Mouse (Mus musculus): ENCODE results near the gene Cmtm7. TPM values are rescaled to one million over a fixed set of nuclear protein-coding genes. Genes with fewer than 3 reads are reported as not detected.
A peak's percentile ranks its signal among the peaks of the same experiment; 100 is the strongest.

Gene Cmtm7
- polyA plus RNA-seq, 1 experiment from 2014 or later, result 35.7 TPM

DNA sequence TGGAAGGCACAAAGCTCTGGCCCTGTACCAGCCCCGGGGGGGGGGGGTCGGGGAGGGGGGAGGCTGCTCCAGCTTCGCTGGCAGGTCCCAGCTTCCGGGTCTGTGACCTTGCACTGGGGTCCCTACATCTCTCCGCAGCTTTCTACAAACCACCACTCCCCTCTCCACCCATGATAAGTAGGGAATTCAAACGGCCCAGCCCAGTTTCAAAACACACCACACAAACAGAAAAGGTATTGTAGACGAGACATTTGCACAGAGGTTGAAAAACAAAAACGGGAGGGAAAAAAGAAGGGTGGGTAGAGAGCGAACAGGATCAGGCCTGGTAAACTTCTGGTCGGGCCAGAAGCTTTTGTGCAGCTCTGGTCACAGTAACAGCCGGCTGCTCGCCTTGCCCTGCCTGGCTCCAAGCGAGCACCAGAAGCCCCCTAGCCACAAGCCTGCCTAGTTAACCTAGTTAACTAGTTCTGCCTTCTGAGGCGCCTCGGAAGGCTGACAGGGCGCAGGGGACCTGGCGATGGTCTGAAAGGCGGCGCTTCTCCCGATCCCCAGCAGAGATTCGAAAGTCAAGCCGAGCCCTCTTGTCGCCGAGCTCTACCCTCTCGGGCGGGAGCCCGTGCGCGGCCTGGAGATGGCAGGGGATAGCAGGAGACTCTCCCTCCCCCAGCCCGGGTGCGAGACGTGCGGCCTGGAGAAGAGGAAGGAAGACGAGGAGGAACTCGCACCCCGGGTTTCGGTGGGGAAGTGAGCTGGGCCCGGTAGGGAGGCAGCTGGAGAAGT is 720 bp downstream of the Cmtm7 start:
- Histone ChIP-seq H3K4me2 (replicated peaks; ENCODE audit: low read depth) (peak overlapping the region; percentile 99), H3K4me3 (ENCODE audit: low read depth, low read length) (peak overlapping the region; percentile 59), H3K9ac (ENCODE audit: low read depth, low read length) (peak overlapping the region; percentile 68), H3K27ac (ENCODE audit: low read depth, low read length) (peak overlapping the region; percentile 71), H3K9me3 (ENCODE audit: control insufficient read depth) (no peaks in the 10 kb centered on the region), H3K4me1 (replicated peaks; ENCODE audit: control insufficient read depth, insufficient read depth, low read length) (no peaks in the 10 kb centered on the region), H3K27me3 (replicated peaks; ENCODE audit: control insufficient read depth, insufficient read depth, low read length) (no peaks in the 10 kb centered on the region), H3K36me3 (ENCODE audit: control insufficient read depth, insufficient read depth) (no peaks in the 10 kb centered on the region; the same call in 1 of the 2 replicates)
- no peak for TF ChIP-seq CTCF (IDR thresholded peaks at IDR 0.05; ENCODE audit: low read depth)
- peak; percentile 35 for ATAC-seq
- WGBS, result under 1% methylated on average over 37 of the region's 38 CpGs

DNA sequence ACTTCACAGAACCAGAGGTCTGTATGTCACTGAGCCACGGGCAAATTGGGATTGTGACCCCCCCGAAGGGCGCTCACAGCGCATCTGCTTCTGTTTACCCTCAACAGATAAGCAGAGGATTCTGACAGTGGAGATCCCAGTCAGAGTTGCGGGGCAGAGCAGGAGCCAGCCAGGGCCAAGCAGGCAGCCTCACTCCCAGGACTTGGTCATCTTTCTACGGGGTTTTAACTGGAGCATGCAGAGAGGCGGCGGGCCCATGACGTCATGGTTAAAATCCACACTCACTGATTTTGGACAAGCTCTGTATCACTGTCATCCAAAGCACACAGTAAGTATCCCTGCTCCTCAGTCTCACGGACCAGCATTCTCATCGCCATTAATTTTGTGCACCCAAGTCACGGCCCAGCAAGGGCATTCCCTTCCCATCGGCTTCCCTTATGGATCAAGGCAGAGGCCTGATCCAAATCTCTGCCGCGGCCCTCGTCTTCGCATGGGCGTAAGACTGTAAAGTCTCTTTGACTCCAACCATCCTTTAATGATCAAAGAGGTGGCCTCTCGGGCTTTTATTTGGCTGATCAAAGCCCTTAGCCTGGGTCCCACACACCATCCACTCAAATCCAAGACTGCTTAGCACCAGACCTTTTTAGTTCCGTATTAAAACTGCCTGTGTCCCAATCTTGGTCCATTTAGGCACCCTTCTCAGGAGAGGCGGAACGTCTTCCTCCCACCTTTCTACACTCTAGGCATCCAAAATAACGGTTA is 1.5 kb downstream of the Cmtm7 start:
- TF ChIP-seq CTCF (IDR thresholded peaks at IDR 0.05; ENCODE audit: low read depth), result no peak
- 47% methylated on average over 23 of the region's 23 CpGs for WGBS
- H3K9me3 ChIP-seq (ENCODE audit: control insufficient read depth), result no peaks in the 10 kb centered on the region
- 0 out of 2 replicates have a peak overlapping the region, but pooled peaks have one; percentile 68 for H3K9ac ChIP-seq (ENCODE audit: low read depth, low read length)
- no peak for ATAC-seq
- no peaks in the 10 kb centered on the region for H3K27me3 ChIP-seq (replicated peaks; ENCODE audit: control insufficient read depth, insufficient read depth, low read length)
- no peaks in the 10 kb centered on the region for H3K4me1 ChIP-seq (replicated peaks; ENCODE audit: control insufficient read depth, insufficient read depth, low read length)
- H3K27ac ChIP-seq (ENCODE audit: low read depth, low read length), result no peak overlapping the region
- peak overlapping the region; percentile 99 for H3K4me2 ChIP-seq (replicated peaks; ENCODE audit: low read depth)
- peak overlapping the region; percentile 59 for H3K4me3 ChIP-seq (ENCODE audit: low read depth, low read length)
- no peaks in the 10 kb centered on the region; the same call in 1 of the 2 replicates for H3K36me3 ChIP-seq (ENCODE audit: control insufficient read depth, insufficient read depth)

- no peaks in the 10 kb centered on the region for H3K9me3 ChIP-seq (ENCODE audit: control insufficient read depth)
- H3K27ac ChIP-seq (ENCODE audit: low read depth, low read length), result no peak overlapping the region
- no peaks in the 10 kb centered on the region for H3K27me3 ChIP-seq (replicated peaks; ENCODE audit: control insufficient read depth, insufficient read depth, low read length)
- H3K4me1 ChIP-seq (replicated peaks; ENCODE audit: control insufficient read depth, insufficient read depth, low read length), result no peaks in the 10 kb centered on the region
- ATAC-seq, result no peak
- H3K9ac ChIP-seq (ENCODE audit: low read depth, low read length), result no peak overlapping the region
- TF ChIP-seq CTCF (IDR thresholded peaks at IDR 0.05; ENCODE audit: low read depth), result no peak
- no peaks in the 10 kb centered on the region; the same call in 1 of the 2 replicates for H3K36me3 ChIP-seq (ENCODE audit: control insufficient read depth, insufficient read depth)
- WGBS, result 95% methylated on average over 7 of the region's 7 CpGs
- no peak overlapping the region for H3K4me3 ChIP-seq (ENCODE audit: low read depth, low read length)
- H3K4me2 ChIP-seq (replicated peaks; ENCODE audit: low read depth), result no peak overlapping the region
Measured at GRCm38 (mm10) chr9:114778877-114779276, 2.8 kb downstream of the Cmtm7 start.

DNA sequence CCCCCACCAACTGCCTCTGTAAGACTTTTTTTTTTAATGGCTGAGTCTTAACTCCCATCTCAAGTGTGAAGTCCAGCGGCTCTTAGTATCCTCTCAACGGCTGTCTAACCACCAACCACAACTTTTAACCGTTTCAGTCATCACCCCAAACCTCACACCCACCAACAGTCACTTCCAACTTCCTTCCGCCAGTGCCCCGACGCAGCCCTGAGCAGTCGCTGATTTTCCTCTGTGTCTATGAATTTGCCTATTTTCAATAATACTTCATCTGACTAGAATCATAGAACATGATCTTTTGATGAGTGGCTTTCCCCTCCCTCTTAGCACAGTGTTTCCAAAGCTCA is 3.6 kb downstream of the Cmtm7 start:
- WGBS, result 80% methylated on average over 7 of the region's 7 CpGs
- Histone ChIP-seq H3K36me3 (ENCODE audit: control insufficient read depth, insufficient read depth) (no peaks in the 10 kb centered on the region; the same call in 1 of the 2 replicates), H3K27ac (ENCODE audit: low read depth, low read length) (no peak overlapping the region), H3K4me1 (replicated peaks; ENCODE audit: control insufficient read depth, insufficient read depth, low read length) (no peaks in the 10 kb centered on the region), H3K4me3 (ENCODE audit: low read depth, low read length) (no peak overlapping the region), H3K9ac (ENCODE audit: low read depth, low read length) (no peak overlapping the region), H3K4me2 (replicated peaks; ENCODE audit: low read depth) (no peak overlapping the region), H3K27me3 (replicated peaks; ENCODE audit: control insufficient read depth, insufficient read depth, low read length) (no peaks in the 10 kb centered on the region), H3K9me3 (ENCODE audit: control insufficient read depth) (no peaks in the 10 kb centered on the region)
- no peak for ATAC-seq
- no peak for TF ChIP-seq CTCF (IDR thresholded peaks at IDR 0.05; ENCODE audit: low read depth)

GRCm38 (mm10) chr9:114777178-114778046 is 4.2 kb downstream of the Cmtm7 start:
- no peak for TF ChIP-seq CTCF (IDR thresholded peaks at IDR 0.05; ENCODE audit: low read depth)
- H3K36me3 ChIP-seq (ENCODE audit: control insufficient read depth, insufficient read depth), result peaks cover 4% of the 10 kb centered on the region; the same call in 1 of the 2 replicates
- H3K9ac ChIP-seq (ENCODE audit: low read depth, low read length), result no peak overlapping the region
- no peaks in the 10 kb centered on the region for H3K9me3 ChIP-seq (ENCODE audit: control insufficient read depth)
- WGBS, result 62% methylated on average over 6 of the region's 6 CpGs
- H3K27ac ChIP-seq (ENCODE audit: low read depth, low read length), result no peak overlapping the region
- H3K27me3 ChIP-seq (replicated peaks; ENCODE audit: control insufficient read depth, insufficient read depth, low read length), result no peaks in the 10 kb centered on the region
- ATAC-seq, result no peak
- H3K4me2 ChIP-seq (replicated peaks; ENCODE audit: low read depth), result no peak overlapping the region
- H3K4me1 ChIP-seq (replicated peaks; ENCODE audit: control insufficient read depth, insufficient read depth, low read length), result no peaks in the 10 kb centered on the region
- H3K4me3 ChIP-seq (ENCODE audit: low read depth, low read length), result no peak overlapping the region
